Mouse (Mus musculus) spleen, adult 2 months (tissue): Measurements from ENCODE around the gene Arhgap40.

ENCODE experiments used
- CTCF ChIP-seq: fragments of 200-500 bp; IDR thresholded peaks from 2 replicates; pipeline ENCODE4 v1.5.1; 2011; ENCODE audit warnings: mild to moderate bottlenecking, inconsistent platforms; ENCODE audit not compliant: insufficient read depth, insufficient read length, insufficient replicate concordance; ENCODE audit errors: extremely low read depth
- POLR2A ChIP-seq: fragments of 200-500 bp; IDR thresholded peaks from 2 replicates; pipeline ENCODE4 v1.6.1; 2011; ENCODE audit warnings: low read depth, low read length, inconsistent platforms

DNA sequence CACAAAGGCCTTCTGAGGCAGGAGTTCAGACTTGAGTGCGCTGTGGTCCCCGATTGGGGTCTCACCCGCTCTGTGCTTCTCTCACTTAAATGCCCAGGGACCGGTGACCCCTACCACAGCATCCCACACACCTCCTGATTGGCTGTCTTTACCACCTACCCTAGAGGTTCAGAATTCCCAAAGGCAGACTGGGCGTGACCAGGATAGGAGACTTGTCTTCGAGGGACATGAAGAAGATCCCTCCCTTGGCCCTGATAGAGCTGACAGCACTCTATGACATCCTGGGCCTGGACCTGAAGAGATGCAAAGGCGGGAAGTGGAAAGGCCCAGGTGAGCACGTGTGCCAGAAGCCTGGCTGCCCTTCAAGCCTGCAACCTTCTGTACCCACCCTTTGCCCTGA is 22.0 kb downstream of the Arhgap40 start:
- TF ChIP-seq POLR2A (no peak), CTCF (no peak)
